Mouse (Mus musculus): Measurements from ENCODE around the gene Rnf157.

DNA sequence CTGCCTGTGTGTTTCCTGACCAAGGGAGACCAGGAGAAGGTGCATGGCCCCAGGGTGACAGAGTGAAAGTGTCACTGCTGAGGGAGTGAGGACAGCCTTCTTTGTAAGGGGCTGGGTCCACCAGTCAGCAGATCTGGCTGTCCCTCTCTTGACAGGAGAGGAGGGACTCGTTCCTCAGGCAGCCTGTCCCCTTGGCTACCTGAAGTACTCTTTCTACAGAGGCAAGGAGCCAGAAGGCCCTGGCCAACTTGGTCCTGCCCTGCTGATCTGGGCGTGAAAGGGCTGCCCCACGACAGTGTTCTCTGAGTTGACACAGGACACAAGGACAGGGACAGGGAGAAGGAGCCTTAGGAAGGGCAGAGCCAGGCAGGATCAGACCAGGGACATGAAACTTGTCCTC, 115.8 kb downstream of the Rnf157 start:
- TF ChIP-seq CTCF (IDR thresholded peaks at IDR 0.05; ENCODE audit: extremely low read depth, insufficient read length, insufficient replicate concordance, low read depth, low read length) (no peak), POLR2A (IDR thresholded peaks at IDR 0.05; ENCODE audit: low read depth, low read length) (no peak)
